Mouse (Mus musculus) layer of hippocampus, postnatal 14 days (tissue): ENCODE results near the gene Zcchc18. TPM values are rescaled to one million over a fixed set of nuclear protein-coding genes. Genes with fewer than 3 reads are reported as not detected.

ENCODE experiments used
- DNase-seq, 2 experiments: peaks; one replicate each; pipeline ENCODE4 v3.0.0; 2021 to 2022; ENCODE audit warnings: low spot score in 2 of 2, mixed read lengths in 1 of 2
- total RNA-seq, 2 experiments: library from RNA; stranded (reverse); gene quantifications; 2 replicates each; pipeline ENCODE4 v1.2.3; 2021

The Zcchc18 gene
- total RNA-seq, 2 experiments from 2014 or later = 229 to 257 TPM

DNA sequence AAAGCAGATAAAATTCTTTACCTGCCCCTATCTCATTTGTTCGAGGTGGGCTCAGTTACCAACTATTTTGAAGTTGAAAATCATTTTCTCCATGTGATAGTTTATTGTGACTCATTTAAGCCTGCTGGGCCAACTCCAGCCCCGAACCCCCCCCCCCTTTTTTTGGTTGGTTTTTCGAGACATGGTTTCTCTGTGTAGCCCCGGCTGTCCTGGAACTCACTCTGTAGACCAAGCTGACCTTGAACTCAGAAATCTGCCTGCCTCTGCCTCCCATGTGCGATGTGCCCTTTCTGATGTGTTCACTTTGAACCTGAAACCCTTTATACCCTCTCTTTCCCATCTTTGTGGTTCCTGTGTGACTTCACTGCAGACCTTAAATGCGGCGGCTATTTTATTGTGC lies 45.5 kb downstream of the Zcchc18 start:
- DNase-seq = no peak

Other genes with a start within 250 kb of the Zcchc18 start
- 100 to 1,000 TPM; 411 to 425 TPM for gene Morf4l2, start 249.5 kb upstream of the Zcchc18 start, total RNA-seq
- not detected for gene Glra4, start 213.0 kb upstream of the Zcchc18 start, total RNA-seq
- 1,000 to 10,000 TPM; 1,032 to 1,112 TPM for gene Plp1, start 170.5 kb upstream of the Zcchc18 start, total RNA-seq
- 10 to 100 TPM; 16.8 to 29.6 TPM for gene Rab9b, start 124.4 kb upstream of the Zcchc18 start, total RNA-seq
- not detected for gene H2bfm, start 65.8 kb upstream of the Zcchc18 start, total RNA-seq
- 10 to 100 TPM; 17.3 to 55.7 TPM for gene Tmsb15b2, start 17.7 kb upstream of the Zcchc18 start, total RNA-seq
- 1 to 10 TPM; 2.9 to 4.3 TPM for gene Tmsb15l, start 16.3 kb upstream of the Zcchc18 start, total RNA-seq
- 1 to 10 TPM; 6.8 to 8.8 TPM for gene Tmsb15b1, start 16.3 kb upstream of the Zcchc18 start, total RNA-seq
- 10 to 100 TPM; 25.5 to 35.7 TPM for gene Slc25a53, start 45.1 kb downstream of the Zcchc18 start, total RNA-seq
- 10 to 100 TPM in 1 of 2 experiments, 1 to 10 TPM in 1; 9.7 to 10.3 TPM for gene Fam199x, start 56.4 kb downstream of the Zcchc18 start, total RNA-seq
- not detected for gene Esx1, start 128.9 kb downstream of the Zcchc18 start, total RNA-seq